Mouse (Mus musculus): ENCODE measurements at regions not wholly inside any gene's neighbourhood (a gene's known extent, or its start where the extent isn't known, plus 50 kb on each side); places are given as distances from the start of the nearest gene placed in this dataset.

- H3K27ac ChIP-seq (ENCODE audit: control insufficient read depth, insufficient read depth, low read depth, low read length, poor library complexity), result no peak overlapping the region
- no peak overlapping the region for H3K4me3 ChIP-seq (replicated peaks; ENCODE audit: control insufficient read depth, low read depth, low read length)
- 73% methylated on average over 2 of the region's 2 CpGs for WGBS
- no peak for TF ChIP-seq POLR2A (IDR thresholded peaks at IDR 0.05; ENCODE audit: borderline replicate concordance, control insufficient read depth, low read depth, low read length)
- TF ChIP-seq CTCF (IDR thresholded peaks at IDR 0.05; ENCODE audit: control insufficient read depth, insufficient read depth, low read length), result no peak
- H3K4me1 ChIP-seq (ENCODE audit: control insufficient read depth, insufficient read depth, low read length), result no peaks in the 10 kb centered on the region
These were observed 764.9 kb upstream of the Arrdc4 start for GRCm38 (mm10) chr7:69513966-69514365.

- Histone ChIP-seq H3K4me1 (ENCODE audit: control insufficient read depth, insufficient read depth, low read length) (no peaks in the 10 kb centered on the region), H3K27ac (ENCODE audit: control insufficient read depth, insufficient read depth, low read depth, low read length, poor library complexity) (no peak overlapping the region), H3K4me3 (replicated peaks; ENCODE audit: control insufficient read depth, low read depth, low read length) (no peak overlapping the region)
- 74% methylated on average over 8 of the region's 8 CpGs for WGBS
- no peak for TF ChIP-seq CTCF (IDR thresholded peaks at IDR 0.05; ENCODE audit: control insufficient read depth, insufficient read depth, low read length)
- TF ChIP-seq POLR2A (IDR thresholded peaks at IDR 0.05; ENCODE audit: borderline replicate concordance, control insufficient read depth, low read depth, low read length), result no peak
These were observed 761.3 kb upstream of the Arrdc4 start for GRCm38 (mm10) chr7:69510389-69510788.

GRCm38 (mm10) chr7:69493062-69493930, 744.3 kb upstream of the Arrdc4 start:
- 73% methylated on average over 18 of the region's 18 CpGs for WGBS
- Histone ChIP-seq H3K4me1 (ENCODE audit: control insufficient read depth, insufficient read depth, low read length) (no peaks in the 10 kb centered on the region), H3K4me3 (replicated peaks; ENCODE audit: control insufficient read depth, low read depth, low read length) (no peak overlapping the region), H3K27ac (ENCODE audit: control insufficient read depth, insufficient read depth, low read depth, low read length, poor library complexity) (no peak overlapping the region)
- TF ChIP-seq CTCF (IDR thresholded peaks at IDR 0.05; ENCODE audit: control insufficient read depth, insufficient read depth, low read length) (no peak), POLR2A (IDR thresholded peaks at IDR 0.05; ENCODE audit: borderline replicate concordance, control insufficient read depth, low read depth, low read length) (no peak)

GRCm38 (mm10) chr7:69490566-69491466, 741.8 kb upstream of the Arrdc4 start:
- TF ChIP-seq POLR2A (IDR thresholded peaks at IDR 0.05; ENCODE audit: borderline replicate concordance, control insufficient read depth, low read depth, low read length) (no peak), CTCF (IDR thresholded peaks at IDR 0.05; ENCODE audit: control insufficient read depth, insufficient read depth, low read length) (peak; percentile 34; the same call in 1 of the 2 replicates)
- Histone ChIP-seq H3K4me3 (replicated peaks; ENCODE audit: control insufficient read depth, low read depth, low read length) (no peak overlapping the region), H3K4me1 (ENCODE audit: control insufficient read depth, insufficient read depth, low read length) (no peaks in the 10 kb centered on the region), H3K27ac (ENCODE audit: control insufficient read depth, insufficient read depth, low read depth, low read length, poor library complexity) (no peak overlapping the region)
- 37% methylated on average over 16 of the region's 16 CpGs for WGBS

- WGBS, result 60% methylated on average over 6 of the region's 6 CpGs
- TF ChIP-seq POLR2A (IDR thresholded peaks at IDR 0.05; ENCODE audit: borderline replicate concordance, control insufficient read depth, low read depth, low read length) (no peak), CTCF (IDR thresholded peaks at IDR 0.05; ENCODE audit: control insufficient read depth, insufficient read depth, low read length) (no peak)
- Histone ChIP-seq H3K27ac (ENCODE audit: control insufficient read depth, insufficient read depth, low read depth, low read length, poor library complexity) (no peak overlapping the region), H3K4me1 (ENCODE audit: control insufficient read depth, insufficient read depth, low read length) (no peaks in the 10 kb centered on the region), H3K4me3 (replicated peaks; ENCODE audit: control insufficient read depth, low read depth, low read length) (no peak overlapping the region)
These were observed 739.6 kb upstream of the Arrdc4 start for GRCm38 (mm10) chr7:69488630-69489029.

GRCm38 (mm10) chr7:69487111-69487510, 738.1 kb upstream of the Arrdc4 start:
- no peak overlapping the region for H3K4me3 ChIP-seq (replicated peaks; ENCODE audit: control insufficient read depth, low read depth, low read length)
- no peaks in the 10 kb centered on the region for H3K4me1 ChIP-seq (ENCODE audit: control insufficient read depth, insufficient read depth, low read length)
- H3K27ac ChIP-seq (ENCODE audit: control insufficient read depth, insufficient read depth, low read depth, low read length, poor library complexity), result no peak overlapping the region
- 3% methylated on average over 3 of the region's 3 CpGs for WGBS
- TF ChIP-seq CTCF (IDR thresholded peaks at IDR 0.05; ENCODE audit: control insufficient read depth, insufficient read depth, low read length) (no peak), POLR2A (IDR thresholded peaks at IDR 0.05; ENCODE audit: borderline replicate concordance, control insufficient read depth, low read depth, low read length) (no peak)

GRCm38 (mm10) chr7:69484552-69484951, 735.5 kb upstream of the Arrdc4 start:
- 82% methylated on average over 4 of the region's 4 CpGs for WGBS
- Histone ChIP-seq H3K27ac (ENCODE audit: control insufficient read depth, insufficient read depth, low read depth, low read length, poor library complexity) (no peak overlapping the region), H3K4me1 (ENCODE audit: control insufficient read depth, insufficient read depth, low read length) (no peaks in the 10 kb centered on the region), H3K4me3 (replicated peaks; ENCODE audit: control insufficient read depth, low read depth, low read length) (no peak overlapping the region)
- TF ChIP-seq POLR2A (IDR thresholded peaks at IDR 0.05; ENCODE audit: borderline replicate concordance, control insufficient read depth, low read depth, low read length), result no peak
- no peak for TF ChIP-seq CTCF (IDR thresholded peaks at IDR 0.05; ENCODE audit: control insufficient read depth, insufficient read depth, low read length)

Measured in bone marrow, adult 2 months (tissue).